Mouse (Mus musculus) mouse trophoblast stem cell (cell line): ENCODE measurements around the gene Zfp266.
"Not testable (repeated sequence)": the region's sequence is repeated elsewhere in the genome, so short reads cannot be mapped to it uniquely, and the experiment has no call there.

ENCODE experiments used
- in situ Hi-C, 2 experiments: fragments of 300-500 bp; cut with MseI, MboI; formaldehyde crosslinking; loops; 2 replicates in 1 of 2; 3 replicates in 1 of 2; pipeline ENCODE4 v1.15.1; 2025

The Zfp266 gene

GRCm38 (mm10) chr9:20521306-20521957, at the start of gene Zfp266:
Zfp266 (minus strand) TSS chr9:20521417.
- in situ Hi-C loops = no loop called here

- in situ Hi-C loops = not testable (repeated sequence)
These were observed 44.3 kb upstream of the Zfp266 start for GRCm38 (mm10) chr9:20565326-20566030.

DNA sequence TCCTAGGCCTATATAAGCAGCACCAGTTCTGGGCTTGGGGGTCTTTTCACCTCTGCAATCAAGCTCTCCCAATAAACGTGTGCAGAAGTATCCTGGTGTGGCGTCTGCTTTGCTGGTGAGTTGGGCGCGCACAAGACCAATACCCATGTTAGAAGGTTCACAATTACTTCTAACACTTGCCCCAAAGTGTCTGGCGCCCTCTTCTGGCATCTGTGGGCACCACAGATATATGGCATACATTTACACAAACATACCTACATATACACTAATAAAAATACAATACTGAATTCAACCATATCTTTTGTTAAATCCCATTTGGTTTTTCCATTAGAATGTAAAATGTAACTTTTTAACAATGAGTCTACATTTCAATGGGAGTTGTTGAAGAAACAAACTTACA, 41.0 kb upstream of the Zfp266 start:
- in situ Hi-C loops = no loop called here

DNA sequence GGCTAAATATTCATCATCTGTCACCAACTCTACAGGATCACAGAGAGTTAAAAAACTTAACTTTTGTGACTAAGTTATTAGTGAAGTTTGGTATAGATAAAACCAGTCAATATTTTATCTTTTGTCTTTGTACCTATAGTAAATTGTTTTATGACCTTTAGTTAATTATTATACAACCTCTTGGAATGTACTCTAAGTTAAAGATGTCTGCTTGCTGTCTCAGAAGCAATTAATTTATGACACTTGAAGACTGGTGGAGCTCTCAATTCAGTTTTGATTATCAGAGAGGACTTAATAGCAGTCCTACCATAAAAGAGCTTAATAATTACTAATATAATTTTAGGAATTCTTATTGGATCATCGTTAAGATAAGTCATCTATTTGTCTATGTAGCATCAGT, 31.5 kb upstream of the Zfp266 start:
- in situ Hi-C loops = no loop called here

DNA sequence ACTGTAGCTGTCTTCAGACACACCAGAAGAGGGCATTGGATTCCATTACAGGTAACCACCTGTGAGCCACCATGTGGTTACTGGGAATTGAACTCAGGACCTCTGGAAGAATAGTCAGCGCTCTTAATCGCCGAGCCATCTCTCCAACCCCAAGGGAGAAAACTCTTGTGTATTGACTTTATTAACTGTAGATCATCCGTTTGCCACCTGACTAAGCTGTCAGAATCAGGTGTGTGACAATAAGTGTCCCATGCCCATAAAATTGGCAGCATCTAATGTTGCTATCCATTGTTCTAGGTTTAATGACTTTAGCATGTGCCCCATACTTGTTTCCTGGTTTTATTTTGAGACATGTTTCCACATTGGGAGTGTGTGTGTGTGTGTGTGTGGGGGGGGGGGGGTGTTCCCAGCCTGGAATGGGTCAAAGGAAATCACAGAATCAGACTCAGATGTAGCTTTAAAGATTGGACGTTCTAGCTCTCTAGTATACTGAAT, 30.6 kb upstream of the Zfp266 start:
- in situ Hi-C loops = no loop called here

- in situ Hi-C loops = loop anchor here in 1 of 2 experiments (5.0 kb wide), 1 partner anchor 78 kb away; no protein-coding TSS in a partner anchor
These were observed 23.9 kb upstream of the Zfp266 start for GRCm38 (mm10) chr9:20545151-20545550.

- in situ Hi-C loops = no loop called here
These were observed 23.0 kb upstream of the Zfp266 start for GRCm38 (mm10) chr9:20544070-20544821.

- in situ Hi-C loops = no loop called here
These were observed 22.3 kb upstream of the Zfp266 start for GRCm38 (mm10) chr9:20543496-20543895.

DNA sequence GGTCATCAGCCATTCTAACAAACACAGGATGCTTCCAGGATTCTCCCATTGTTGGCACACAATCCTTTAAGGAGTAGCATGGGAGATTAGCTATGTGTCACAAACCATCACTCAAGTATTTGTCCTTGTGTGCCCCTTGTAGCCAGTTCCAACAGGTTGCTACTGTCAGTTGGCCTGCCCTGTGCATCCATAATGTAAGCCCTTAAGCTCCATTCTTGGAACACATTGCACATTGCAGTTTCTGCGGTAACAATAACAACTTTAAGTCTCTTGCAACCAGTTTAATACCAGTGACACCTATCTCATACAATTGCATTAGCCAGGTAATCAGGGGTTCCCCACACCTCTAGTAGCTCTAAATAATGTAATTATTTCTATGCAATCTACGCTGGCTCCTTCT, 15.4 kb upstream of the Zfp266 start:
- in situ Hi-C loops = no loop called here

GRCm38 (mm10) chr9:20534326-20534926, 13.2 kb upstream of the Zfp266 start:
- in situ Hi-C loops = no loop called here

- in situ Hi-C loops = no loop called here
These were observed 546 bp downstream of the Zfp266 start for GRCm38 (mm10) chr9:20520531-20521210.

GRCm38 (mm10) chr9:20519949-20520348, 1.3 kb downstream of the Zfp266 start:
- in situ Hi-C loops = no loop called here

GRCm38 (mm10) chr9:20518708-20519107, 2.5 kb downstream of the Zfp266 start:
- in situ Hi-C loops = no loop called here

- in situ Hi-C loops = no loop called here
These were observed 3.5 kb downstream of the Zfp266 start for GRCm38 (mm10) chr9:20517727-20518126.

DNA sequence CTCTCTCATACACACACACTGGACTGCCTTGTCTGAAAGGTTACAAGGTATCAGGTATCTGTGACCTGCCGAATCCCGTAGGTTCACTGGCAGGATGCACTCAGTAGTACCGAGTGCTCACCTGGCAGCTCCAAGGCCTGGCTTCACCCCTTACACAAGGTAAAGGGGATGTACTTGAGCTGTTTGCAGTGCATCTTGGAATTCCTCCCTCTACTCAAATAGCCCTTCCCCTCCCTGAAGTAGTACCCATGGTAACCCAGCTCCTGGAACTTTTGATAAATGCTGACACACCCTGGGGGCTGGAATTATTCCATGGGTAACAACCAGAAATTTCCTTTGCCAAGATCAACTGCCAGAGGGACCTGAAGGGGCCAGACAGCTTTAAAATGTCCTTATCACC, 7.2 kb downstream of the Zfp266 start:
- in situ Hi-C loops = no loop called here

GRCm38 (mm10) chr9:20512714-20513113, 8.5 kb downstream of the Zfp266 start:
- in situ Hi-C loops = no loop called here

DNA sequence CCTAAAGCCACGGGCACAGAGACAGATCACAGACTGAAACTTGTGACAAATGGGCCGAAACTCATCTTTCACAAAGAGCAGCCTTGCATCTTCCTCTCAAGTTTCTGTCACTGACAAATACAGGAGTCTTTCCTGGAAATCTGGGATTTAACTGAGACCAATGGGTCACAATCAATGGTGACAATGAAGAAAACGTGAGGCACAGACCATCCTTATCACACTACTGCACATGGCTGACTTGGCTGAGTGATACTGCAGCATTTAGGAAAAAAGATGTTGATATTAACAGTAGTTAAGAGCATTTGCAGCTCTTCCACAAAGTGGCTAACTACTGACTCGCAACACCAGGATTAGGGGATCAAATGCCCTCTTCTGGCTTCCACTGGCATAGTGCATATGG, 9.6 kb downstream of the Zfp266 start:
- in situ Hi-C loops = no loop called here

DNA sequence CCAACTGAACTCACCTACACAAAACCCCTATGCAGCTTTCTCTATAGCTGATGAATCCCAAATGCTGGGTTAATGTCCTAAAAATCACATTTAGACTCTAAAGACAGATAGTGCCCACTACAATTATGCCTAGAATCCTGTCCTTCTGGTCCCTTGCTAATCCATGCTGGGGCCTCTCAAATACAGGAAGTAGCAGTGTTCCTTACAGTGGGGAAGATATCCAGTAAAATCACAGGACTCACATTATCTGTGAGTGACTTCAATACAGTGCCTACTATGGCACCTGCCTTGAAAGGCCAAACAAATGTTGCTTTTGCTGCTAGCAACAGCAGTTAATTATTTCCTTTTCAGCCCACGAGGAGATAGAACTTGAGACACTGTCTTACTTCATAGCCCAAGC, 10.9 kb downstream of the Zfp266 start:
- in situ Hi-C loops = no loop called here

- in situ Hi-C loops = no loop called here
These were observed 11.5 kb downstream of the Zfp266 start for GRCm38 (mm10) chr9:20509676-20510075.

DNA sequence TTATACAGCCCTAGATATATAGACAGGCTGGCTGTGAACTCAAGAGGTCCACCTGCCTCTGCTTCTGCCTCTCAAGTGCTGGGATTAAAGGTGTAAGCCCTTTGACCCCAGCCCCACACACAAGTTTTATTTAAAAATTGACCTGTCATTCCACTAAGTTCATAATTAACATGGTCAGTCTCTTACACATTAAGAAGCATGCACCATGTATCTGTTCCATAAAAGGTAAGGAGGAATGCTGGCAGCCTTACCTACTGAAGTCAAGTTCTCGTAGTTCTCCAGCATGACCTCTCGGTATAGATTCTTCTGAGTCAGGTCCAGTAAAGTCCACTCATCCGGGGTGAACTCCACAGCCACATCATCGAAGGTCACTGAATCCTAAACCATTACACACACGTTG, 16.4 kb downstream of the Zfp266 start:
- in situ Hi-C loops = no loop called here

- in situ Hi-C loops = no loop called here
These were observed 27.9 kb downstream of the Zfp266 start for GRCm38 (mm10) chr9:20493281-20493680.
